Mouse (Mus musculus) adrenal gland, postnatal 36 days (tissue): ENCODE results near the gene Card19. TPM values are rescaled to one million over a fixed set of nuclear protein-coding genes. Genes with fewer than 3 reads are reported as not detected.

Experiments
- DNase-seq, 2 experiments: peaks; one replicate each; pipeline ENCODE4 v3.0.0; 2021; ENCODE audit warnings: mixed read lengths in 1 of 2
- total RNA-seq, 2 experiments: library from RNA; stranded (reverse); gene quantifications; 2 replicates each; pipeline ENCODE4 v1.2.3; 2021

The Card19 gene
- total RNA-seq, 2 experiments from 2014 or later: 70.5 to 73.8 TPM

GRCm38 (mm10) chr13:49195651-49196050 is 20.2 kb downstream of the Card19 start:
- DNase-seq: no peak

- DNase-seq: no peak
Measured at GRCm38 (mm10) chr13:49194811-49195210, 21.0 kb downstream of the Card19 start.

GRCm38 (mm10) chr13:49193650-49194049 is 22.2 kb downstream of the Card19 start:
- no peak for DNase-seq

GRCm38 (mm10) chr13:49192156-49192855 is 23.5 kb downstream of the Card19 start:
- no peak for DNase-seq

- no peak for DNase-seq
Measured at GRCm38 (mm10) chr13:49191673-49192035, 24.2 kb downstream of the Card19 start.

- DNase-seq: no peak
Measured at GRCm38 (mm10) chr13:49190876-49191672, 24.8 kb downstream of the Card19 start.

GRCm38 (mm10) chr13:49189970-49190870 is 25.6 kb downstream of the Card19 start:
- peak; percentile 60 to 80 for DNase-seq

- no peak for DNase-seq
Measured at GRCm38 (mm10) chr13:49188966-49189360, 26.9 kb downstream of the Card19 start.

GRCm38 (mm10) chr13:49188219-49188965 is 27.4 kb downstream of the Card19 start:
- peak in 1 of 2 experiments; percentile 34 for DNase-seq

GRCm38 (mm10) chr13:49187288-49188218 is 28.3 kb downstream of the Card19 start, which contains the start of gene Ninj1:
Gene Ninj1 (plus strand): TSS chr13:49187485.
- peak; percentile 91 to 93 for DNase-seq

GRCm38 (mm10) chr13:49186798-49187287 is 29.0 kb downstream of the Card19 start:
- DNase-seq: no peak

- DNase-seq: peak; percentile 36 to 58
Measured at GRCm38 (mm10) chr13:49183646-49184045, 32.2 kb downstream of the Card19 start.

GRCm38 (mm10) chr13:49183161-49183560 is 32.7 kb downstream of the Card19 start:
- DNase-seq: peak in 1 of 2 experiments; percentile 24

GRCm38 (mm10) chr13:49181411-49181984 is 34.3 kb downstream of the Card19 start:
- DNase-seq: no peak

GRCm38 (mm10) chr13:49180691-49181090 is 35.1 kb downstream of the Card19 start:
- DNase-seq: no peak

GRCm38 (mm10) chr13:49180274-49180673 is 35.6 kb downstream of the Card19 start:
- no peak for DNase-seq

GRCm38 (mm10) chr13:49178839-49179585 is 36.8 kb downstream of the Card19 start:
- peak; percentile 91 for DNase-seq

- DNase-seq: no peak
Measured at GRCm38 (mm10) chr13:49175509-49175908, 40.3 kb downstream of the Card19 start.
